Mouse (Mus musculus): Measurements from ENCODE around the gene Pdcd6.
A peak's percentile ranks its signal among the peaks of the same experiment; 100 is the strongest.

Pdcd6 gene

GRCm38 (mm10) chr13:74282299-74282698, 35.1 kb downstream of the Pdcd6 start:
- DNase-seq (ENCODE audit: extremely low spot score, low spot score) = no peak

GRCm38 (mm10) chr13:74275726-74276125, 41.7 kb downstream of the Pdcd6 start:
- no peak for DNase-seq (ENCODE audit: extremely low spot score, low spot score)

DNA sequence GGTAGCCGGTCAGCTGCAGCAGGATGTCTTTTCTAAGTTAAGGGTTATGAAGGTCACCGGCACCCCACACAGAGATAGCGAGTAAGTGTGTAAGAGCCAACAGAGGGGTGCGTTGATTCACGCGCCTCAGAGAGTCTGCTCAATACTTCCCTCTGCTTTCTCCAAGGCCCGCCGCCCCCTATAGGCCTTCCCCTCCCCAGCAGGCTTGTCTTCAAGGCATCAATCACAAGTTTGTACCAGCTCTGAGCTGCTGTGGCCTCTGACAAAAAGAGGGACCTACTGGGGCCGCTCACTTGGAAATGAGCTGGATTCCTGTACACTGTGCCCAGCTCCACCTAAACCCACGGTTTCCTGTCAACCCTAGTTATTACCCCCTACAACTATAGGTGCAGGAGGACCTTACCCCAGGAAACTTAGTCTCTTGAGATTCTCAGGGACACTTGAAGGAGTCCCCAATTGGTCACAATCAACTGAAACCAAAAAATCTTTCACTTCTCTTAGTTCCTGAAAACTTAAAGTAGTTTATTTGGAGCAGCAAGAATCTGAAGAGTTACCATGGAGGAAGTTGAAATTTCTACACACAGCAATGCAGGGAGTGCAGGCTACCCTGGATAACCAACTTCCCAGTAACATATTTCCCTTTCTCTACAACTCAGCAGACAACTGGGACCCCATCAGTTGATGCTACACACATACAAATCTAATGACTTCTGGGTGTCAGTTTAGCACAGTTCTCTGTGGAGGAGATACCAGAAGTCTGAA, 57.0 kb downstream of the Pdcd6 start:
- no peak for DNase-seq (ENCODE audit: extremely low spot score, low spot score)

- DNase-seq (ENCODE audit: extremely low spot score, low spot score) = peak; percentile 72
Measured at GRCm38 (mm10) chr13:74259460-74260230, 57.7 kb downstream of the Pdcd6 start.

All from neural tube, embryonic 10.5 days (tissue).